Mouse (Mus musculus) ES-E14 (cell line): ENCODE measurements around the gene Bpgm.

Source experiments
- CHD2 ChIP-seq: IDR thresholded peaks from 2 replicates; pipeline ENCODE4 v1.6.1; 2014; ENCODE audit warnings: mild to moderate bottlenecking, low read depth, low read length, inconsistent platforms
- HCFC1 ChIP-seq: IDR thresholded peaks from 2 replicates; pipeline ENCODE4 v1.6.1; 2012; ENCODE audit warnings: low read length, inconsistent platforms, borderline replicate concordance; ENCODE audit not compliant: insufficient read depth
- MAFK ChIP-seq: IDR thresholded peaks from 2 replicates; pipeline ENCODE4 v1.6.1; 2014; ENCODE audit warnings: mild to moderate bottlenecking, low read depth, low read length, inconsistent platforms; ENCODE audit not compliant: insufficient read depth
- ZC3H11A ChIP-seq: IDR thresholded peaks from 2 replicates; pipeline ENCODE4 v1.6.1; 2012; ENCODE audit warnings: low read depth, mild to moderate bottlenecking, inconsistent platforms, low read length, borderline replicate concordance
- ZNF384 ChIP-seq: IDR thresholded peaks from 2 replicates; pipeline ENCODE4 v1.6.1; 2012; ENCODE audit warnings: low read depth, low read length, inconsistent platforms

DNA sequence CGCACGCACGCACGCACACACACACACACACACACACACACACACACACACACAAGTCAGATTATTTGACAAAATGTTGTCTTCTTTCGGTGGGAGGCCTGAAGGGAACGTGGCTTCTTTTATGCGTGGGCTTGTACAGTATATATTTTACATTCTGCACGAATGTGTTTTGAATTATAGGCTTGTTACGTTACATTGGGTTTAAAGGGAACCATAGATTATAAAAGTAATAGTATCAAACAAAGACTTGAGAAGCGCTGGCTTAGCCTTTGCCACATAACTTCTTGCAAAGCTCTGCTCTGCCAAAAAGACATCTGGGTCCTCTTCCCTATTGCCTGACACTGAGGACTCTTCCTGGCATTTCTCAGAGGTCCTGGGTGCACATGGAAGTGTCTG, 68.2 kb downstream of the Bpgm start:
- TF ChIP-seq HCFC1 = no peak
- TF ChIP-seq ZNF384 = no peak
- no peak for TF ChIP-seq CHD2
- TF ChIP-seq MAFK = no peak
- TF ChIP-seq ZC3H11A = no peak
